Mouse (Mus musculus) E14TG2a.4 (cell line): ENCODE data around the gene Hspa1a.

ENCODE experiments used
- CTCF ChIP-seq: conservative IDR thresholded peaks from 2 replicates; pipeline ENCODE4 v1.5.1; 2014; ENCODE audit warnings: low read length
- POU5F1 ChIP-seq: IDR thresholded peaks from 2 replicates; pipeline ENCODE4 v1.6.1; 2014; ENCODE audit warnings: low read length, borderline replicate concordance

DNA sequence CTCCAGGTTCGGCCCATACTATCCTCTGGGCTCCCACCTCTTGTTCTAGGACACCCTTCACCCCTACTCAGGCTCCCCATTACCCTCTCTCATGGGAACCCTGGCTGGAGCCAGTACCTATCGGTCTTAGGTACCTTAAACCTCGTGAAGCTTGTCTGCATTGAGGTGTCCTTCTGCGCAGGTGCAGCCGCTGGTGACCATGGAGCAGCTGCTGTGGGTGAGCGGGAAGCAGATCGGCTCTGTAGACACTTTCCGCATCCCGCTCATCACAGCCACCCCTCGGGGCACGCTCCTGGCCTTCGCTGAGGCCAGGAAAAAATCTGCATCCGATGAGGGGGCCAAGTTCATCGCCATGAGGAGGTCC is 40.2 kb downstream of the Hspa1a start:
- TF ChIP-seq CTCF (no peak), POU5F1 (no peak)
